Mouse (Mus musculus): ENCODE results near the gene Dnaaf2. TPM values are rescaled to one million over a fixed set of nuclear protein-coding genes. Genes with fewer than 3 reads are reported as not detected.

The Dnaaf2 gene
- total RNA-seq, 4 experiments from 2014 or later, result 1.3 to 1.7 (median 1.5) TPM

GRCm38 (mm10) chr12:69198985-69199384 lies 756 bp upstream of the Dnaaf2 start:
- no peak for DNase-seq (ENCODE audit: low spot score in 2 of 2)

GRCm38 (mm10) chr12:69197378-69198163 lies 658 bp downstream of the Dnaaf2 start:
- DNase-seq (ENCODE audit: low spot score in 2 of 2), result peak; percentile 25 to 48

DNA sequence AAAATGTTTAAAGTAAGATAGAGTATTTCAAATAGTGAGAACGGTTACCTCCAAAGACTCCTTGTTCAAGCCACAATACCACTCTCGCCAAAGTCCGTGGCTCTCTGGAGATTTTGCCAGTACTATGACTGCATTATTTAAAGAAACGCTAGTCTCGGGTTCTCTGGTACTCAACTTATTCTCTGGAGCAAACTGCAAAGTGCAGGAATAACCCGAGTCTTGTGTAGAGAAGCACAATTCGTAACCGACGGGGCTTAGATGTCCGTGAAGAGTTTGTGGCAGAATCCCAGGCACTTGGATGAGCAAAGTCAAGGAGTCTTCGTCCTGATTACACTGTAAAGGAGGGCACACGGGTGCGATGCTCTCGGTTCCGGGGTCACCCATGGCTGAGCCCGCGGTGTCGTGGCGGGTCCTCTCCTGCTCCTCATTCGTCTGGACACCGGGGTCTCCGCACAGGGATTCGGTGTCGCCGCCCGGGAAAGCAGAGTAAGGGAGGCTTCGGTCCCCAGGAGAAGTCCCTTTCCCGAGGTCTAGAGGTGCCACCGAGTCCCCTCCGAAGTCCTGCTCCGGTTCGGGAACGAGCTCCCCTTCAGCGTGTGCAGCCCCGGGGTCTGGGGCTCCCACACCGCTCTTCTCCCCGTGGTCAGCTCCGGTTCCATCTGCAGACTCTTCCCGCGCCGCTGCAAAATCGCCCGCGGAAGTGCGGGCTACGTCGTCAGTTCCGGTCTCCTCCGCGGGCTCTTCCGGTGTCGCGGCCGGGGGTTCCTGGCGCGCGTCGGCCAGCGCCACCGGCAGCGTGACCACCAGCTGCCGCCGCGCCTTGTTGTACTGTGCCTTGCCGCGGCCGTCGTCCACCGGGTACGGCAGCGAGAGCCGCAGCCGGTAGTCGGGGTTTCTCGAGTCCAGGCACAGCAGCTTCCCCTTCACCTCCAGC lies 1.5 kb downstream of the Dnaaf2 start, which contains the start of gene Gm49383:
Gm49383 (minus strand) TSS at position 661 of the 934 bp plus-strand sequence.
- DNase-seq (ENCODE audit: low spot score in 2 of 2), result peak in 1 of 2 experiments; percentile 61

DNA sequence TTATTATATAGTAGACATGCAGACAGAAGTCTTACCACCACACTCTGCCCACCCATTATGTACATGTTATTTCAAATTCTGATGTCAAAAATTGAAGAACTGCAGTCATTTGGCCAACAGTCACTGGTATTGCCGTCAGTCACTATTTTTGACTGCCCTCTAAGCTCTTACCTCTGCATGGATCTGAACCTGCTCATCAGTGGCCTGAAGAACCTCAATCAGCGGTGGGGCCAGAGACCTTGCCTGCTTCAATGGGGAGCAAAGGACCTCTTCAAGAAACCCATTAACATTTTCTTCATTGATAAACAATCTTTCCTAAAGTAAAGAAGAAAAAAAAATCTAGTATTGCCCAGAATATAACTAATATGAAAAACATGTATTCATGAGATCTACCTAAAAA lies 5.6 kb downstream of the Dnaaf2 start:
- no peak for DNase-seq (ENCODE audit: low spot score in 2 of 2)

GRCm38 (mm10) chr12:69191396-69191795 lies 6.8 kb downstream of the Dnaaf2 start:
- no peak for DNase-seq (ENCODE audit: low spot score in 2 of 2)

DNA sequence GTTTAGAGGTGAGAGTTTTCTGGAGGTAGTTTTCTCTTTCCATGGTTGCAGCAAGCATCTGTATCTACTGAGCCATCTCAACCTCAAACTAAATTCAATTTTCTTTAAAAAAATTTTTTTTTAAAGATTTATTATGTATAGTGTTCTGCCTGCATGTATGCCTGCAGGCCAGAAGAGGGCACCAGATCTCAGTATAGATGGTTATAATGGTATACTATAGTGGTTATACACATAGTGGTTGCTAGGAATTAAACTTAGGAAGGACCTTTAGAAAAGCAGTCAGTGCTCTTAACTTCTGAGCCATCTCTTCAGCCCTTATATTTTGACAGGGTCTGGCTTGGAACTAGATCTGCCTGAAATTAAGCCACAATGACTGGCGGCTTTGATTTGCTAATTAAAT lies 7.7 kb downstream of the Dnaaf2 start:
- DNase-seq (ENCODE audit: low spot score in 2 of 2), result no peak

GRCm38 (mm10) chr12:69190074-69190473 lies 8.2 kb downstream of the Dnaaf2 start:
- DNase-seq (ENCODE audit: low spot score in 2 of 2), result no peak

- DNase-seq (ENCODE audit: low spot score in 2 of 2), result no peak
Measured at GRCm38 (mm10) chr12:69186811-69187471, 11.3 kb downstream of the Dnaaf2 start.

- DNase-seq (ENCODE audit: low spot score in 2 of 2), result no peak
Measured at GRCm38 (mm10) chr12:69185371-69185770, 12.9 kb downstream of the Dnaaf2 start.

DNA sequence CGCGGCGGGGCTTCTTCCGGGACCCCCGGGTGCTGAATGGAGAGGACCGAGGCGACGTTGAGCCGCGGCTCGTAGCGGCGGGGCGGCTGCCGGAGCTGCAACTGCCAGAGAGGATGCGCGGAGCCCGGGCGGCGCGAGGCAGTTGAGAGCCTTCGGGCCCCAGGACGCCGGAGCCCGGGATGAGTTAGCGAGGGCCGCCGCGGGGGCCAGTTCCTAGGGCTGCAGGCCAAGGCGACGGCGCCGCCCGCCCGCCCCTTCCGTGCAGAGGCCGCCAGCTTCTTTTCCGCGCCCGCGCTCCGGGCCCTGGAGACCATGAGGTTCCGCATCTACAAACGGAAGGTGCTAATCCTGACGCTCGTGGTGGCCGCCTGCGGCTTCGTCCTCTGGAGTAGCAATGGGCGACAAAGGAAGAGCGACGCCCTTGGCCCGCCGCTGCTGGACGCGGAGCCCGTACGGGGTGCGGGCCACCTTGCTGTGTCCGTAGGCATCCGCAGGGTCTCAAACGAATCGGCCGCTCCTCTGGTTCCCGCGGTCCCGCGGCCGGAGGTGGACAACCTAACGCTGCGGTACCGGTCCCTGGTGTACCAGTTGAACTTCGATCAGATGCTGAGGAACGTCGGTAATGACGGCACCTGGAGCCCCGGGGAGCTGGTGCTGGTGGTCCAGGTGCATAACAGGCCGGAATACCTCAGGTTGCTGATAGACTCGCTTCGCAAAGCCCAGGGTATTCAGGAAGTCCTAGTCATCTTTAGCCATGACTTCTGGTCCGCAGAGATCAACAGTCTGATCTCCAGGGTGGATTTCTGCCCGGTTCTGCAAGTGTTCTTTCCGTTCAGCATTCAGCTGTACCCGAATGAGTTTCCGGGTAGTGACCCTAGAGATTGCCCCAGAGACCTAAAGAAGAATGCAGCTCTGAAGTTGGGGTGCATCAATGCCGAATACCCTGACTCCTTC lies 13.6 kb downstream of the Dnaaf2 start:
- DNase-seq (ENCODE audit: low spot score in 2 of 2), result peak; percentile 35 to 51

GRCm38 (mm10) chr12:69183583-69184308 lies 14.5 kb downstream of the Dnaaf2 start, which contains the start of the genes Rpl36al and Mgat2:
Gene Rpl36al (minus strand): TSS chr12:69184083.
Gene Mgat2 (plus strand): TSS chr12:69184157.
- DNase-seq (ENCODE audit: low spot score in 2 of 2), result peak; percentile 96 to 99

GRCm38 (mm10) chr12:69181800-69182199 lies 16.4 kb downstream of the Dnaaf2 start:
- no peak for DNase-seq (ENCODE audit: low spot score in 2 of 2)

- DNase-seq (ENCODE audit: low spot score in 2 of 2), result no peak
Measured at GRCm38 (mm10) chr12:69179371-69179770, 18.9 kb downstream of the Dnaaf2 start.

GRCm38 (mm10) chr12:69177526-69177925 lies 20.7 kb downstream of the Dnaaf2 start:
- no peak for DNase-seq (ENCODE audit: low spot score in 2 of 2)

DNA sequence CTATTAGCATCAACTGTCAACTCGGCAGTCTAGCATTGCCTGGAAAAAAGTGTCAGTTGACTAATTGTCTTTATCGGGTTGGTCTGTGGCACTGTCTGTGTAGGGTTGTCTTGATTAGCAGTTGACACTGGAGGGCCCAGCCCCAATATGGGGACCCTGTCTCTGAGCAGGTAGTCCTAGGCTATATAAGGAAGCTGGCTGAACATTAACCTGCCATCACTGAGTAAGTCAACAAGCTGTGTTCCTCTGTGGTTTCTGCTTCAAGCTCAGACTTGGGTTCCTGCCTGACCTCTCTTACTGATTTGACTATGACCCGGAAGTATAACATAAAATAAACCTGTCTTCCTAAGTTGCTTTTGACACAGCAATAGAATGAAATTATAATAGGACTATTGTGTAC lies 22.3 kb downstream of the Dnaaf2 start:
- DNase-seq (ENCODE audit: low spot score in 2 of 2), result no peak

DNA sequence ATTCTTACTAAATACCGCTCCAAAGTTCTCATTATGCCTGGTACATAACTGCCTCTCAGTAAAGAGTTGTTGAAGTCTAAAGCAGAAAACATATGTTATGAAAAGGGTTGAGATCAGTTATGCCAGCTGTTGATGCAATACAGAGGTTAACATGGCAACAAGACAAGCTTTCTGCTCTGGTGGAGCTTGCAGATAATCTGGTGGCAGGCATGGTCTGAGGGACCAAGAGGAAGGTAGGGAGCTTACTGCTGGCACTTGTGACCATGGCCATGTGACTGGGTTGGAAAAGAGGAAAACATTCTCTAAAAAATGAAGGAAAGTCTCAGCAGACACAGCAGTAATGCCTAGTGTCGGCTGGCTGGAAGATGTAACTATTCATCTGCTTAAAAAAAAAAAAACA lies 26.9 kb downstream of the Dnaaf2 start:
- DNase-seq (ENCODE audit: low spot score in 2 of 2), result no peak

DNA sequence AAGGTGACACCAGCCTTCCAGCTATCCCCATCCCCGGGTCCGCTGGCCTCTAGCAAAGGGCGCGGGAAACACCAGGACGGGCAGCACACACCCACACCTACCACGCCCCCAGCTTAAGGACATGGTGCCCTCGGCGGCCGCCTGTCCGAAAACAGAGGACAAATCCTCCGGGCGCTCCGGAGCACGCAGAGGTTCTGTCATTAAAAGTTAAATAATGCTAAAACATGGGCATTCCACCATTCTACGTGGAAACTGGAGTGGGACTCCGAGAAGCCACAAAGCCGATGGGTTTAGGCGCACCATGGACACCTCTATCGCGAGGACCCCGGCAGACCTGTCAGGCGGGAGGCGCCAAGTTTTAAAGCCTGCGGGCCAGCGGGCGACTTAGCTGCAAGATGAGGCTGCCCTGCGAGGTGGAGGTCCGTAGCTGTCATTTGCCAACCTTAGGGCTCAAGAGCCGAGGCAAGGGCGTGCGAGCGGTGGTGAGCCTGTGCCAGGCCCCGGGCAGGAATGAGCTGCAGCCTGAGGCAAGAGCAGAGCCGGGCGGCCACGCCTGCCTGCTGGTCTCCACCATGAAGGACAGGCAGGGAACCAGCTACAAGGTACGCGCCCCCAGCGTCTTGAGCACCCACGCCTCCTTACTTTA lies 29.6 kb downstream of the Dnaaf2 start, which contains the start of gene Lrr1:
Lrr1 (plus strand) TSS at position 354 of the 646 bp plus-strand sequence.
- peak; percentile 74 to 89 for DNase-seq (ENCODE audit: low spot score in 2 of 2)

DNA sequence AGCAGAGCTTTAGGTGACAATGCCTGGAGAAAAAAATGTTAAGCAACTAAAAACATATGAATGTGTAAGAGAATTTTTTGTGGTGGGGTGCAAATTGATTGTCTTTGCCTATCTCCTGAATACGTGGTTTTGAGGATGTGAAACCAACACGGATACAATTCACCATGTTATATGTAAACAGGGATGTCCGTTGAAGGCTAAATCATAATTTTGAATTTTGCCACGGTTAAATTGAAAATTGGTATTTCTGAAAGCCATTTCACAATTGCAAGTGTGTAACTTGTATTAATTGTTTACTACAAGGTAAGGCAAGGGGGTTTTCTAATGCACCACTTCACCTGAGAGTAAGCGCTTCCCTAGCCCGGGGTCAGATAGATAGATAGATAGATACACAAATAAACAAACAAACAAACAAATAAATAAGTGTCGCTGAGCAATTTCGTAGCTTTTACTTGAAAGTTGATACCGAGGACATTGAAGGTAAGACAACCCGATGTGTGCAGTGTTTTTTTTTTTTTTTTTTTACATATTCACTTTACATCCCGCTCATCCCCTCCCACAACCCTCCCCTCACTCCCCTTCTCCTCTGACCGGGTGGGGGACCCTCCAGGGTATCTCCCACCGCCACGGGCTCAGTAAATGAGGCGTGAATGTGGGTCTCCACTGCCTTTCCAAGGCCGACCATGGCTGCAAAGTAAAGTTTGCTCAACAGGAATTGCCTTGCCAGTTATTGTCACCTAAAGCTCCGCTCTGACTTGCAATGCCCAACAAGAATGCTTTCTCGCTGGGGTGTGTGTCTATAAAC lies 30.4 kb downstream of the Dnaaf2 start:
- no peak for DNase-seq (ENCODE audit: low spot score in 2 of 2)

All from left cerebral cortex, adult 8-10 months (tissue).